Mouse (Mus musculus) thymus, adult 18-20 months (tissue): Measurements from ENCODE around the gene Mrpl52.

Source experiments
- DNase-seq, 2 experiments: peaks; one replicate each; pipeline ENCODE4 v3.0.0; 2022; ENCODE audit warnings: mixed read lengths in 2 of 2

Gene Mrpl52

DNA sequence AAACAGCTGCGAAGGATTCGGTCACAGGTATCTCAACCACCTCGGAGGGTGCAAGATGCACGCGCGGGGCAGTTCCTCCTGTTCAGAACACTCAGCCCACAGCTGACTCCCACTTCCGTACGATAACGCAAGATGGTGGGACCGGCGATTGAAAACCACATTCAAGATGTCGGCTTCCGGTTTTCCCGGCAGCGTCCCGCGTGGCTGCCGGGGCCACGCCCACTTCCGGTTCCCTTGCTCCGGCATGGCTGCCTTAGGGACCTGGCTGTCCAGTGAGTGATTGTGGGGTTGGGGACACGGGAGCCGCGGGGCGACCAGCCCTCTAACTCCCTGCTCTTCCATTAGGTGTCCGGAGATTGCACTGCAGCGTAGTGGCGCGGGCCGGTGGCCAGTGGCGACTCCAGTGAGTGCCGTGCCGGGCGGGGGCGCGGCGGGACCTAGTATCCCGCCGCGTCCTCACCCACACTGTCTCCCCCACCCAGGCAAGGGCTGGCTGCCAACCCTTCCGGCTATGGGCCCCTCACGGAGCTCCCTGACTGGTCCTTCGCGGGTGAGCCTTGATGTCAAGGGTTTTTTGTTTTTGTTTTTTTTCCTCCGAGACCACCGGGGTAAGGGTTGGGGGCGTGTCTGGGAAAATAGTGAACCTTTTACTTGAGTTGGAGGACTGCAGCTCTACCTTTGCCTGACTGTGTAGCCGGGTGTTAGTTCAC, at the start of gene Mrpl52:
Mrpl52 (plus strand) TSS at position 221 of the 710 bp plus-strand sequence.
- DNase-seq: peak; percentile 80 to 84

GRCm38 (mm10) chr14:54377166-54377565, 49.5 kb upstream of the Mrpl52 start:
- DNase-seq: no peak

DNA sequence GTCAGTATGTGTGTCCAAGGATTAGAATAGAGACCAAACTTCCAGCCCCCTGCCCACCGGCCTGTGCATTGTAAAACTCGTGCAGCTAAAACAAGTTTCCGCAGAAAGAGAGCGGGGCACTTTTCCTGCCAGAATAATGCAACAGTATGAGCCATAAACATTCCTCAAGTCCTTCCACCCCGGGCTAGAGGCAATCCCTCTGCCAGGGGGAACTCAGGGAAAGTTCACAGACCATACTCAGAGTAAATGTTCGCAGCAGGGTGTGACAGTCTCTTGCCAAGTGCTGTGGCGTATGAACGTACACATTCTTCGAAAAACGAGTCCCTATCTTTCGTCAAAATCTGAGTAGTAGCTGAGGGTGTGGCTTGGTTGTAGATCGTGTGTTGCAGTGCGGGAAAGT, 47.1 kb upstream of the Mrpl52 start:
- DNase-seq: no peak

DNA sequence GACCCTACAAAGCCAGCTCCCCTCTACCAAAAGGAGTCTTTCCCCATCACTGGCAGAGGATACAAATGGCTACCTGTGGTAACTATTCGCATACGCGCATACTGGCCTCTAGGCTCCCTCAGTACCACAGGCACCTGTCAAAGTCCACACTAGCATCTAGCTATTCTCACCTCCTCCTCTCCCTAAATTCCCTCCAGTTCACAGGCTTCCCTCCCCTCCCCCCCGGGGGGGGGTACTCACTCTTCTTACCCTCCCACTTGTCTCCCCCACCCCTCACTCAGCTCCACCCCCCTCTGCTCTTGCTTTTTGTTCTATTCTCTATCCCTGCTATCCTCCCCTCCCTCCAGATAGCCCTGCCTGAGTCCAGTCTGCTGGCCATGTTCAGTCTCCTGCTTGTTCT, 46.1 kb upstream of the Mrpl52 start:
- DNase-seq: no peak

GRCm38 (mm10) chr14:54381816-54382215, 44.9 kb upstream of the Mrpl52 start:
- no peak for DNase-seq

DNA sequence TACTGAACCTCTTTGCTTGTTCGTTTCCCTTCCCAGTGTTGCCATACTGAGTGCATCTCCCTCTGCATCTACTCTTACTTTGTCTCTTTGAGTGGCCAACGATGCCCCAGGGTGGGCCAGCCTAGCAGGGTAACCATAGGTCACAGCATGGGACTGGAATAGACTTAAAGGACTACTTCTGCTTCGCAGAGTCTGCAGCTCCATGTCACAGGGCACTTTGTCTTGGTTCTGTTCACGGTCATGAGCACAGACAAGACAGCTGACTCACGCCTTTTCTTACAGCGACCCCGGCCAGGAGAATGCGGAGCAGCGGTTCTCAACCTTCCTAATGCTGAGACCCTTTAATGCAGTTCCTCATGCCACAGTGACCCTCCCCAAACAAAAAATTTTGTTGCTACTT, 44.1 kb upstream of the Mrpl52 start:
- DNase-seq: no peak

- no peak for DNase-seq
These were observed 43.3 kb upstream of the Mrpl52 start for GRCm38 (mm10) chr14:54383355-54383771.

- no peak for DNase-seq
These were observed 42.3 kb upstream of the Mrpl52 start for GRCm38 (mm10) chr14:54384396-54384795.

- DNase-seq: no peak
These were observed 40.6 kb upstream of the Mrpl52 start for GRCm38 (mm10) chr14:54385968-54386618.

DNA sequence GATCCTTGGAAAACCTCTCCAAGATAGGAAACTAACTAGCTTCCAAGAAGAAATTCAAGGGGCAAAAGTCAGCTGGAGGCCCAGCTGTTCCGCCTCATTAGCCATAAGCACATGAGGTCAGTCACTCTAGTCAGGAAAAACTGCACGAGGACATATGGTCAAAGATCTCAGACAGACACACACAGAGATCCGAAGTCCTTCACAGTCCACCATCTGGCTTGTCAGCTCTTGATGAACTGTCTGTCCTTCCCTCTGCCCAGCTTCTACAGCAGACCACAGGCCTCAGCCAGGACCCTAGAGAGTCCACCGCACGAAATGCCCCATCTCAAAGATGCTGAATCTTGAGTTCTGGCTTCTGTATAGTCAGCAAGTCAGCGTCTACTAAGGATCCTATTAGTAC, 39.2 kb upstream of the Mrpl52 start:
- no peak for DNase-seq

DNA sequence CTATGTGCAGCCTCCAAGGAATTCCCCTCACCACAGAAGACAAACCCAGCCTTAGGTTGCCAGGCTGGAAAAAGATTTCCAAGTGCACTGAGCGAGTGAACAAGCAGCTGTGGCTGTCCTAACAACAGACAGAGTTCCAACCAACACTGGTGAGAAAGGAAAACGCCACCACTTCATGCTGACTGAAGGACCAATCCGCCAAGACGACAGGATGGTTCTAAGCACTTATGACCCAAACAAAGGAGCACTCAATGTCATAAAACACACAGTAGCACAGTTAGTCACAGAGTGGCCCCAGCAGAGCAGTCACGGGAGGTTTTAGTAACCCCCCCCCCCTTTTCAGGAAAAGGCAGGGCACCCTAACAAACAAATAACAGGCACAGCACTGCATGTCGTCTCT, 35.9 kb upstream of the Mrpl52 start:
- no peak for DNase-seq

DNA sequence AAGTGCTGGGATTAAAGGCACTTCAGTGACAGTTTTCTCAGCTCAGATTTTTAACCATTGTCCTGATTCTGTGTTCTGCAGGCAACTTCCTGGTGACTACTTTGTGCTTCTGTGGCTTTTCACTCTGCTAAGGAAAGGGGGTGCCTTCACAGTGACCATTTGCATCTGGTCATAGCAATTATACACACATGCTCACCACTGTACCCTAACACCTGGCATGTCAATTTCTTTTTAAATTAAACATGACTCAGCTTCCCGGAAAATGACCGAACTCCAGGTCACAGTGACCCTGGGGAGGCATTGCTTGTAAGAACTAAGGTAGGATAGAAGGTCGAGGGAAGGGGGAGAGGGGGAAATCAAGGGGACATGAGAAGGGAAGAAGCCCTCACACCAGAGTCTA, 32.9 kb upstream of the Mrpl52 start:
- no peak for DNase-seq

DNA sequence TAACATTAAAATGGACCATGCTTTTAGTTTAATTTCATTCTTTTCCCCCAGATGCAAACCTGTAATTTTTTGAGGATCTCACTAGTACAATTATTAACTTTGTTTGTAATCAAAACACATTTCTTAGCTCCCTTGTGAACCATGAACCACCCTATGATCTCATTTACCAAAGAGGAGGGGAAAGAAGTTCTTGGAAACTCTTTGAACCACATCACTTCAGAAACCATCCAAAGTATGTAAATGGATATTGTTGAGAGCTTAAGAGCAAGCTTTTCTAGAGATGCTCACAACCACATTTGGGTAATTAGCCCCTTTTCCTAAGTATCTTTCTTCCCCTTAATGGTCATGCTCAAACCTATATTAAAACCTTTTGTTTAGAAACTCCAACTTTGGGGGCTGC, 32.4 kb upstream of the Mrpl52 start:
- DNase-seq: no peak

DNA sequence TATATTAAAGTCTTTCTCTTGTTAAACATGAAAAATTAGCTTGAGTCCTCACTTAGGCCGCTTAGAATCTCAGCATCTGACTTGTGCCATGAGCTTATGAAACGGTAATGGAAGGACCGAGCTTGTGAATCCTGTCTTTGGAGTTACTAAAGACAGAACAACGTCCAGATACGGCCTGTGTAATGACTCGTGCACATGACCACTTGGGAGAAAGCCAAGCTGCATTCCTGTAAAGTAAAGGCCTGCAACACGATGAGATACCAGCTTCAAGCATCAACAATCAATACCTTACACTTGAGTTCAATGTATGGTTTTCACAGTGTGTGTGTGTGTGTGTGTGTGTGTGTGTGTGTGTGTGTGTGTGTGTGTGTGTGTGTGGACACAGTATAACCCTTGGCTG, 30.0 kb upstream of the Mrpl52 start:
- no peak for DNase-seq

- no peak for DNase-seq
These were observed 28.7 kb upstream of the Mrpl52 start for GRCm38 (mm10) chr14:54397872-54398527.

- DNase-seq: no peak
These were observed 28.2 kb upstream of the Mrpl52 start for GRCm38 (mm10) chr14:54398528-54398916.

DNA sequence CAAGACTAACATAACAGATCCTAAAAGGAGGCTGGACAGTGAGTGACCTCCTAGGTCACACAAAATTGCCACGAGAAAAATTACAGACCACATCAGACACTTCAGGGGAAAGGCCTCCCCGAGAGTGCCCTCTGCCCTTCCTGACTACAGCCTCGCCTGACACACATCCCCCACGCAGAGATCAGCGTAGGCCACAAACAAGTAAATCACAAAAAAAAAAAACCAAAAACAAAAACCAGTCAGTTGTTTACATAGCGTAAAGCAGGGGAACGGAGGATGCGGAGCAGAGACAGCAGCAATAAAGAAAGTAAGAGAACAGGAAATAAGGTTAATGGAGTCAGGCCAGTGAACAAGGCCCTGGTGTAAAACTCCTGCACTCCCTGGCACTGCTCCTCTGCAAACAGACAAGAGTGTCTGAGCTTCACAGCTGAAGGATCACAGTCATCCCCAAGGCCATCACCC, 27.8 kb upstream of the Mrpl52 start:
- no peak for DNase-seq

DNA sequence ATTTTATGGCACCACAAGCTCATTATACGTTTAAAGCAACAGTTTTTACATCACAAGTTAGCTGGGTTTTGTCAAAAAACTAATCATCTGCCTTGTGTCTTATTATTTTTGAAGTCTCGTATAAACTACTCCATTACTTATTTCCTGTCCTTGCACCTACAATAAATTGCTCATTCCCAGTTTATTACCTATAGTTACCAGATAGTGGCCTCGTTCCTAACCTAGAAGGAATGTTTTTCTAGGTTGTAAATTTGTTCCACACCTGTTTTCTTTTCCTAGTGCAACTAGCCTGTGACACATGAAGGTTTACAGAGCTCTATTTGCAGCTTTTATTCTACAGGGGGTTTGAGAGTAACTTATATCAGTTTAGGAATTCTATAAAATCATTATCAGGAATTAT, 25.0 kb upstream of the Mrpl52 start:
- DNase-seq: no peak

DNA sequence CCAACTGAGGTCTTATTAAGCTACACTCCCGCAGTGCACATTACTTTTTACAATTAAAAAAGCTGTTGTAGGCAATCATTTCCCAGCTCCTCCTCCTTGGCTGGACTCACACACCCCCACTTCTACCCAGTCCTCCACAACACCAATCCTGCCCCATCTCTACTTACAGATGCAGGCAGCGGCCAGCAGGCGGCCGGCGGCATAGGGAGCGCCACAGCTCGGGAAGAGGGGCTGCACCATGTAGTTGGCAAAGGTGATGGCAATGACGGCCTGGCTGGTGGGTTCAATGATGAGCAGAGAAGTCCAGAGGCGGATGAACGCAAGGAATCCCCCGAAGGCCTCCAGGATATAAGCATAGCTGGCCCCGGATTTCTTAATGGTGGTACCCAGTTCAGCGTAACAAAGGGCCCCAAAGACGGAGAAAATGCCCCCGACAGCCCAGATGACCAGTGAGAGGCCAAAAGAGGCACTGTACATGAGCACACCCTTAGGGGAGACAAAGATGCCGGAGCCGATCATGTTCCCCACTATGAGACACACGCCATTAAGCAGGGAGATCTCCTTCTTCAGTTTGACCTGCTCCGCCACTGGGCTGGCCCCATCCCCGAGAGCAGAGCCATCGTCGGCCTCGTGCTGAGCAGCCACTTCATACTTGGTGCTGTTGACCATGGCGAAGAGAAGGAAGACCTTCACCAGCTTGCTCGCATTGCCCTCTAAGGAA, 18.2 kb upstream of the Mrpl52 start:
- DNase-seq: no peak

DNA sequence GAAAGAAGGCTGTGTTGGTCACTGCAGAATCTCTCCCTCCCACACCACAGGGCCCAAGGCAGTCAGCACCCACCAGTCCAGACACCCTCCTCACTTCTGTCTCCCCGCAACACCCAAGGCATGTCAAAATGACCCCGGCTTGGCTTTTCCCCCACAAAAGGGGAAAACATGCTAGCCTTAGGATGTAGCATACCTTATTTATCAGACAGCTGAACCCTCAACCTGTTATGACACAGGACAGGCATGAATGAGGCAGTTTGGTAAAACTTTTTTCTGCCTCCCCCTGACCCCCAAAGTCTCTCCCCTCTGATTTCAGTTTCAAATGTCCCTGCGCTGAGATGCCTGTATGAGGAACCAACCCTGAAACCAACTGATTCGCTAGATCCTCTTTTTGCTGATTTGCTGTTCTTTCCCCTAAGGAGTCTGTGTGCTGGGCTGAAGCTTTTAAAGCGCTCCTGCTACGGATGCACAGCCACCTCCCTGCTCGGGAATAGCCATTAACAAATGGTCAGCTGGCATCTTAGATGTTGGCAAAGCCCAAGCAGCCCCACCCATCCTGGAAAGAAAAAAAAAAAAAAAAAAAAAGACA, 17.6 kb upstream of the Mrpl52 start:
- no peak for DNase-seq

DNA sequence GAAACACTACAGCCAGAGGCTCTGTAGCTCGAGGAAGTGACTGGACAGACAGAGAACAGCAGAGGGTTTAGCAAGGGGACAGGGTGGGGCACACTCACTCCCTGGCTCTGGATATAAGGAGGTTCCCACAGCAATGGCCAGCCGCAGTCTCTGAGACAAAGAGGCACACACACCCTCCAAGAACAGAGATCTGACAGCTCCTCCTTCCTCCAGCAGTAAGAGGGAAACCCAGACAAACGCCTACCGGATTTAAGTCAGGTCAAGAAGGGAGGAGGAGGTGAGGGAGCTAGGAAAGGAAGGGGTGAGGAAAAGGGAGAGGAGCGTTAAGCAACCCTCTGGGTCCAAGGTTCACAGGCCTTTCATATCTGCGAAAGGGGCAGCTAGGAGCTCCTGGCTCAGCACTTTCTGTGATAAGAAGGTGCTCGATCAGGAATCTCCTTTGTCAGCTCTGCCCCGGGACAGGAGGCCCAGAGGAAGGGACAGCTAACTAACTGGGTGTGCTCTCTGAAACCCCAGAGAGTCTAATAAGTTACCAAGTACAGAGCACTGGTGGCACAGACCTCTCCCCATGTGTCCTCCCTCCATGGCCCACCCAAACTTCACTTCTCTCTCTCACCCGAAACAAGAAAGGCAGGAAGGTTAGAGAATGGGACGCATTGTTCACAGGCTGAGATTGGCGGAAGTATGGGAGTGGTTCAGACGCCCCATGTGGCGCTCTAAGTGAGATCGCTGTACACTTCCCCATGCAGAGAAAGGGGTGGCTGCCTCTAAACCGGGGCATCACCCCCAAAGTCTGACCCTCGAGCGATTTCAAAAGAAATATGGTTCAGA, 16.5 kb upstream of the Mrpl52 start:
- no peak for DNase-seq

GRCm38 (mm10) chr14:54412000-54412576, 14.6 kb upstream of the Mrpl52 start:
- no peak for DNase-seq
